In genomic region chr9:121415626-121416241, GRCm38 (mm10) we compare ENCODE assay signal across 9 mouse cellular contexts.
DNase-seq lines count a peak whose midpoint lies in the region; ATAC-seq and TF ChIP-seq lines count a peak whose summit lies in the region.
"Had no signal": no experiment of that assay in that cellular context is flagged by ENCODE, and none has a peak within 500 bp of the region (broad histone marks: within the 10 kb centered on the region; RNA-seq: fewer than 3 reads in every experiment).

No protein-coding gene starts in this region.

- ATAC-seq in lung, embryonic 15.5 days (ENCODE audit: borderline replicate concordance, extremely low read depth, low FRiP score, low TSS enrichment), result peak; percentile 97

- peak overlapping the region; percentile 47 for H3K4me2 ChIP-seq in lung, embryonic 15.5 days
- H3K4me2 ChIP-seq: midbrain, embryonic 12.5 days had no signal

- H3K9ac ChIP-seq in lung, embryonic 15.5 days, result no peak overlapping the region
- H3K9ac ChIP-seq: midbrain, embryonic 12.5 days had no signal

- no peaks in the 10 kb centered on the region for H3K27me3 ChIP-seq in lung, embryonic 15.5 days
- H3K27me3 ChIP-seq: midbrain, embryonic 12.5 days had no signal

- no peak for TF ChIP-seq CTCF in left cerebral cortex, adult 2 months (IDR thresholded peaks at IDR 0.05)

- H3K27ac ChIP-seq in lung, embryonic 15.5 days, result peak overlapping the region; percentile 84
- no peak overlapping the region for H3K27ac ChIP-seq in left cerebral cortex, adult 2 months
- H3K27ac ChIP-seq: midbrain, embryonic 12.5 days had no signal

- H3K4me3 ChIP-seq in lung, embryonic 15.5 days, result peak overlapping the region; percentile 29
- H3K4me3 ChIP-seq in left cerebral cortex, adult 2 months, result no peak overlapping the region
- H3K4me3 ChIP-seq: midbrain, embryonic 12.5 days had no signal

- intact Hi-C loops in left cerebral cortex, postnatal 4 days (cut with DNase I), result no loop called here
- intact Hi-C loops in left cerebral cortex, postnatal 36 days (cut with DNase I), result no loop called here
- intact Hi-C loops in heart, postnatal 36 days (cut with DNase I), result no loop called here
- intact Hi-C loops in left cerebral cortex, adult 2 months (cut with DNase I), result no loop called here

- H3K9me3 ChIP-seq in lung, embryonic 15.5 days, result no peaks in the 10 kb centered on the region
- H3K9me3 ChIP-seq: midbrain, embryonic 12.5 days had no signal

- peak; percentile 60 for DNase-seq in left cerebral cortex, postnatal 4 days
- DNase-seq in left cerebral cortex, postnatal 36 days (ENCODE audit: low spot score in 2 of 2), result no peak
- DNase-seq in cerebellum, adult 11-12 months, result peak; percentile 80
- peak; percentile 67 to 75 for DNase-seq in heart, postnatal 36 days
- DNase-seq in frontal cortex, postnatal 25 days (ENCODE audit: low spot score in 2 of 2), result no peak
- no peak for DNase-seq in left cerebral cortex, adult 11 months (ENCODE audit: low spot score)
- DNase-seq in left cerebral cortex, adult 2 months (ENCODE audit: extremely low spot score in 1 of 2, low spot score in 2 of 2), result no peak

- H3K36me3 ChIP-seq in lung, embryonic 15.5 days, result no peaks in the 10 kb centered on the region

- H3K4me1 ChIP-seq in lung, embryonic 15.5 days, result peaks cover 14% of the 10 kb centered on the region
- H3K4me1 ChIP-seq: midbrain, embryonic 12.5 days had no signal

- WGBS in lung, embryonic 15.5 days, result 55% methylated on average over 19 of the region's 19 CpGs

Comparison
In these comparisons a context has a peak if more than half of its experiments do, and no peak if none do; other contexts are left out.
1. DNase-seq: peak in left cerebral cortex, postnatal 4 days (single experiment), cerebellum, adult 11-12 months (single experiment) and heart, postnatal 36 days (2 of 2); none in left cerebral cortex, postnatal 36 days (0 of 2), frontal cortex, postnatal 25 days (0 of 2), left cerebral cortex, adult 11 months (single experiment) and left cerebral cortex, adult 2 months (0 of 2).